Mouse (Mus musculus) kidney, adult 2 months (tissue): Measurements from ENCODE around the gene Galntl6. TPM values are rescaled to one million over a fixed set of nuclear protein-coding genes. Genes with fewer than 3 reads are reported as not detected.
A peak's percentile ranks its signal among the peaks of the same experiment; 100 is the strongest.

Source experiments
- DNase-seq: peaks from one replicate; pipeline ENCODE4 v3.0.0; 2021
- H3K27ac ChIP-seq: fragments of 200-500 bp; 2 replicates; pipeline ENCODE4 v1.5.1; 2012; ENCODE audit warnings: low read depth, low read length, control low read depth, inconsistent platforms; ENCODE audit not compliant: insufficient read depth
- H3K27me3 ChIP-seq: fragments of 200-500 bp; replicated peaks from 2 replicates; pipeline ENCODE4 v1.6.1; 2012; ENCODE audit warnings: mild to moderate bottlenecking, moderate library complexity, low read length, inconsistent platforms; ENCODE audit not compliant: control insufficient read depth, insufficient read depth
- H3K36me3 ChIP-seq: fragments of 200-500 bp; 2 replicates; pipeline ENCODE4 v1.6.1; 2012; ENCODE audit warnings: mild to moderate bottlenecking, moderate library complexity, low read length, inconsistent platforms; ENCODE audit not compliant: control insufficient read depth, insufficient read depth
- H3K4me1 ChIP-seq: fragments of 200-500 bp; 2 replicates; pipeline ENCODE4 v1.6.1; 2011; ENCODE audit warnings: low read length; ENCODE audit not compliant: control insufficient read depth, insufficient read depth
- H3K4me3 ChIP-seq: fragments of 200-500 bp; 2 replicates; pipeline ENCODE4 v1.5.1; 2011; ENCODE audit warnings: mild to moderate bottlenecking, low read depth, low read length, control low read depth; ENCODE audit not compliant: insufficient read depth
- CTCF ChIP-seq: fragments of 200-500 bp; conservative IDR thresholded peaks from 2 replicates; pipeline ENCODE4 v1.5.1; 2011; ENCODE audit warnings: low read depth, mild to moderate bottlenecking, control low read depth, low read length, moderate library complexity, mixed read lengths; ENCODE audit not compliant: insufficient read depth, insufficient read length
- POLR2A ChIP-seq: fragments of 200-500 bp; IDR thresholded peaks from one replicate; pipeline ENCODE4 v1.6.1; 2011; ENCODE audit warnings: low read depth, low read length, control low read depth
- WGBS: fragments of 180-500 bp; shearing (Covaris S2); methylation state at CpG from one replicate; pipeline ENCODE4 v1.1.7; 2018; 5-methylcytosine and 5-hydroxymethylcytosine counted together
- polyA plus RNA-seq: library from polyadenylated mRNA; depleted of rRNA; stranded (reverse); fragments of >200 nt; gene quantifications from 2 replicates; pipeline ENCODE4 v1.2.3, GENCODE M21; 2012

Galntl6 gene
- polyA plus RNA-seq, 1 experiment = not detected

DNA sequence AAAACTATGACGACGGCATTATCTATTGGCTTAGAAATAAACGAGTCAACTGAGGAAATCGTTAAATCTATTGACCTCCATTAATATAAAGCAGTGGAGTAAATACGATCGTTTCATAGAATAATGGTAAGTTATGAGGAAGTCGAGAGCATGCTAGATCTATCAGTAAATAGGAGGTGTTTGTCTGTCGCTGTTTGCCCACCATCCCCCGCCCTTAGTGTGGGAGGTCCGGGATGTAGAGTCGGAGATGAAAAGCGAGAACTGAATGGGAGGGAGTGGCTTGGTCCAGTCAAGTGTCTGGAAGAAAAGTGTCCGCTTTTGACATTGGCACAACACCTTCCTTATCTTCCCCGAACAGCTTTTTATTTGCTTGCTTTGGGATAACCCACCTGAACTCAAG lies 763 bp downstream of the Galntl6 start, which contains the start of gene BC030500:
Gene BC030500 (plus strand): TSS at position 79 of the 400 bp plus-strand sequence.
- no peaks in the 10 kb centered on the region for H3K4me1 ChIP-seq
- no peaks in the 10 kb centered on the region for H3K36me3 ChIP-seq
- WGBS = 10% methylated on average over 14 of the region's 14 CpGs
- no peak for DNase-seq
- TF ChIP-seq CTCF (no peak), POLR2A (no peak)
- no peak within 1 kb of the TSS for H3K27ac ChIP-seq
- H3K27me3 ChIP-seq = no peaks in the 10 kb centered on the region; the same call in 1 of the 2 replicates
- no peak within 1 kb of the TSS for H3K4me3 ChIP-seq

GRCm38 (mm10) chr8:58904465-58904864 lies 8.0 kb downstream of the Galntl6 start:
- Histone ChIP-seq H3K27ac (no peak overlapping the region), H3K27me3 (no peaks in the 10 kb centered on the region), H3K36me3 (no peaks in the 10 kb centered on the region), H3K4me1 (no peaks in the 10 kb centered on the region), H3K4me3 (no peak overlapping the region)
- DNase-seq = no peak
- no peak for TF ChIP-seq POLR2A
- TF ChIP-seq CTCF = no peak
- 52% methylated on average over 2 of the region's 2 CpGs for WGBS

DNA sequence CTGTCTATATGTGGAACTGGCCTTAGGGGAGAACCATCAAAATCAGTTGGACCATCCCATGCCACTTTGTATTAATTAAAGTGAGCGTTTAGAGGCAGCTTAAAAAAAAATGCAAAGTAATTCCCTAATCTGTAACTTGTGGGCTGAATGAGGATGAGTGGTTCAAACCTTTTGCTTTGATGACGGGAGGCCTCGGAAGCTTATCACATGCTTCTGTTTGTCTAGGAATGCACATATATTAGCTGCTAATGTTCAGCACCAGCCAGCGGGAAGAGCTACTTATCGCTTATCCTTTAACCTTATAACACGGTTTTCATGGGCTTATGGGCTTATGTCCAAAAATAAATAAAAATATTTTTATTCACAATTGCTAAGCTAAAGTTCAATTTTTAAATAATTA lies 16.5 kb downstream of the Galntl6 start:
- 64% methylated on average over 6 of the region's 6 CpGs for WGBS
- no peak overlapping the region for H3K27ac ChIP-seq
- no peak for DNase-seq
- no peaks in the 10 kb centered on the region for H3K27me3 ChIP-seq
- TF ChIP-seq POLR2A (no peak), CTCF (no peak)
- H3K4me1 ChIP-seq = no peaks in the 10 kb centered on the region
- H3K4me3 ChIP-seq = no peak overlapping the region
- no peaks in the 10 kb centered on the region for H3K36me3 ChIP-seq

DNA sequence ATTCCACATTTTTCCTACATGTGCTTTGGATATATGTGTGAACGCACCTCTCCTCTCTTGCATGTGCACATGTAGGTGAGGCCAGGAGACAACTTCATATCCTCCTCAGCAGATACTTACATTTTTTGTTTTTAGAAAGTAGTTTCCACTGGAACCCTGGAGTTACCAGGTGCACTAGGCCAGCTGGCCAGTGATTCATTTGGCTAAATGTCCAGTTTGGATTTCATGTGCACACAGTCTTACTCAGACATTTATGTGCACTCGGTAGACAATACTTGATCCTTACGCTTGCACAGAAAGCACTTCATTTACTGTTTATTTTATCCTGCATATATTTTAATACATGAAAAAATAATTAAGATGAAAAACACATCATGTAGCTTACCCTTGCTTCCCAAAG lies 21.8 kb downstream of the Galntl6 start:
- no peak for TF ChIP-seq POLR2A
- no peak for TF ChIP-seq CTCF
- H3K4me1 ChIP-seq = no peaks in the 10 kb centered on the region
- no peak overlapping the region for H3K4me3 ChIP-seq
- H3K27ac ChIP-seq = no peak overlapping the region
- no peaks in the 10 kb centered on the region for H3K27me3 ChIP-seq
- no peak for DNase-seq
- 88% methylated on average over 3 of the region's 3 CpGs for WGBS
- no peaks in the 10 kb centered on the region for H3K36me3 ChIP-seq

DNA sequence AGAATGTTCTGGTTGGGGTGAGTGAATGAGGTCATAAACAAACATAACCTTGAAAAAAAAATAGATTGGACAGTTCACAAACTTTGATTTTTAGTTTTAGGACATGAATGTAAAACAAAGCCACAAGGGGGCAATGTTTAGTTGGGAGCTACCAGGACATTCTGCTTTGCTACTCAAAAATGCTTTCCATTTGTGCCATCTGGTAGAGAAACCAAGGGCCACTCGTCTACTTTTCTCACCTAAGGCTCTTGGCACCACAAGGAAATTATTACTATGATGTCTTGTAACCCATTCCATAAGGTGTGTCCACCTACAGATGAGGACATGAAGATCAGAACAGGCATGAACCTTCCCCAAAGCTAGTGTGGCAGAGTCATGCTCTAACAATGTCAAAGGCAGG lies 26.0 kb downstream of the Galntl6 start:
- peak; percentile 10 for DNase-seq
- H3K4me1 ChIP-seq = no peaks in the 10 kb centered on the region
- H3K4me3 ChIP-seq = no peak overlapping the region
- TF ChIP-seq CTCF (no peak), POLR2A (no peak)
- H3K27ac ChIP-seq = no peak overlapping the region
- H3K36me3 ChIP-seq = no peaks in the 10 kb centered on the region
- no peaks in the 10 kb centered on the region for H3K27me3 ChIP-seq
- 0% methylated on average over 1 of the region's 1 CpGs for WGBS

DNA sequence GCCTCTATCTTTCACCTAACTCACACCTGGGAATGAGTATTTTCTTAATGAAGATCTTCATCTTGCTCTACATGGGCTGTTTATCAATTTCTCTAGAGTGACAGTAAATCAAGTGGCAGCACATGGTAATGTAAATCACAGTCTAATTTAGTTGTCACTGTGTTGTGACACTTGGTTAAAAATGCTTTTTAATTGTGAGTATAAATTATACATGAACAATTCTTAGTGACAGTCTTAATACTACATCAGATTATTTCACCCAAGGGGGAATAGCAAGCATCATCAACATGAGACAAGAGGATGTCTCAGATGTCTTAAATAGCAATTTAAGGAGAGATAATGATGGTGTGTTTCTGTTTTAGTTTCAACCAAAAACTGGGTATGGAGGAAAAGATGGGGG lies 88.1 kb downstream of the Galntl6 start:
- Histone ChIP-seq H3K27ac (no peak overlapping the region), H3K4me3 (no peak overlapping the region), H3K36me3 (no peaks in the 10 kb centered on the region), H3K27me3 (no peaks in the 10 kb centered on the region), H3K4me1 (no peaks in the 10 kb centered on the region)
- no peak for TF ChIP-seq CTCF
- TF ChIP-seq POLR2A = no peak
- no peak for DNase-seq

DNA sequence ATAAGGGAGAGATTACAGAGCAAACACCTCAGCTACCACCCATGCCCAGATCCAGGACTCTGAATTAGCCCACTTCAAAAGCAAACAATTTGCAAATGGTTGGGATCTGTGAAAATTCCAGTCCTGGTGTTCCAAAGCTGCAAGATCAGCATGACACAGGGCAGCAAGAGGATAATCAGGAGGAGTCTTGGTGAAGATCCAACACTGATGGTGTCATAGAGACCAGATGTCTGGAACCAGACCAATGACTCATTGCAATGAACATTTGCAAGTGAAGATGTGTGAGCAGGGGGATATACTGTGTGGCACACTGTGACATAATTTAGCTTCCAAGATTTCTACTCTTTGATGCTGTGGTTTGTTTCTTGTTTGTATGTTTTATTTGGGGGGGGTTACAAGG lies 107.2 kb downstream of the Galntl6 start:
- H3K27me3 ChIP-seq = no peaks in the 10 kb centered on the region
- H3K27ac ChIP-seq = no peak overlapping the region
- no peaks in the 10 kb centered on the region for H3K36me3 ChIP-seq
- DNase-seq = no peak
- TF ChIP-seq CTCF (no peak), POLR2A (no peak)
- no peaks in the 10 kb centered on the region for H3K4me1 ChIP-seq
- H3K4me3 ChIP-seq = no peak overlapping the region

DNA sequence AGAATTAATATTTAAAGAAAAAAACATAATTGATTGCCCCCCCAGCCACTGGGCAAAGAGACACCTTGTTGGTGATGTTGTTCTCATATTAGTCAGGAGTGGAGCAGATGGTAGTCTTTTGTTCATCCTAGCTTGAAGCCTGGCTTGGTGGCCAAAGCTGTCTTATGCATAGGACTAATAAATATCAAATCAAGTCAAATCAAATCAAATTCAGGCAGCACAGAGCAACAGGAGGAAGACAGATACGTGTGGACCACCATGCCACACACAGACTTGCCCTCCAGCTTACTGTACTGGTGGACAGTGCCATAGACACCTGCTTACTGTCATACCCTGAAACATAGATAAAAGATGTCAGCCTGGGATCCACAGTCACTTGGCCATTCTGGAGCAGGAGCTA lies 110.6 kb downstream of the Galntl6 start:
- no peak overlapping the region for H3K4me3 ChIP-seq
- no peak overlapping the region for H3K27ac ChIP-seq
- WGBS = 54% methylated on average over 1 of the region's 1 CpGs
- no peaks in the 10 kb centered on the region for H3K36me3 ChIP-seq
- no peak for TF ChIP-seq POLR2A
- no peak for TF ChIP-seq CTCF
- H3K4me1 ChIP-seq = no peaks in the 10 kb centered on the region
- DNase-seq = no peak
- no peaks in the 10 kb centered on the region for H3K27me3 ChIP-seq
